Mouse (Mus musculus) c-Kit-positive CD71-positive TER-119-positive erythroid progenitor cells, embryonic 14.5 days (primary cell): ENCODE measurements around the gene Ubl4b.
A peak's percentile ranks its signal among the peaks of the same experiment; 100 is the strongest.

Source experiments
- DNase-seq: peaks from one replicate; pipeline ENCODE4 v3.0.0-alpha.2; 2013; ENCODE audit warnings: low spot score

Ubl4b gene

DNA sequence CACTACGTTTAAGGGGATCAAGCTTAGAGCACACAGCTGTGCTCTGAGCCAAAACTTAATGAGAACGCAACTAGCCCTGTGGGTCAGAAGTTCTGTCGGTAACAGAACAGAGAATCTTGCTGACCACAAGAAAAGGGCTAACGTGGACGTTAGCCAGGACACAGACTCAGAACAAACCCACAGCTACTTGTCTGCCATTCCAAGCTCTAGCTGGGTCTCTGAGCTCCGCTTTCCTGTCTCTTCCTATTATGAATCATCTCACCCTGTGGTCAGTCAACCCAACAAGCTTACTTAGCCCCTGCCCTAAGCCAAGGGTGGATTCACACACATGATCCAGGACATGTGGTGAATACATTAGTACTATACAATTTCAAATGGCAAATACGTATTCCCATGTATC is 12.9 kb upstream of the Ubl4b start:
- DNase-seq = no peak

DNA sequence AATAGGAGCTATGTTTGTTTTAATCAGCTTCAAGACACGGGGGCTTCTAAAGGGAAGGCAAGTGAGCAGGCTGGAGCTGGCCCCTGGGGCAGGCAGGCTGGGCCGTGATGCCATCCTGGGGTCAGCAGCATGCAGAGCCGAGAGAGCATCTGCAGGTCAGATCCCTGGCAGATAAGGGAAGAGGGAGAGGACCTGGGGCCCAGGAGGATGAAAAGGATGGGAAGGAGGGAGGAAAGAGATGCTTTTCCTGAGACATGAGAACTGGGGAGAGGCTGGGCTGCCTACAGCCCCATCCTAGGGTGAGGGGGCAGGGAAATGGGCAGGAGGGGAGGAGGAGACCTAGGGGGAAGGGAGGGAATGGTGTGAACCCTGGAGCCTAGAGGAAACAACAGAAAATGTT is 10.5 kb upstream of the Ubl4b start:
- DNase-seq = no peak

DNA sequence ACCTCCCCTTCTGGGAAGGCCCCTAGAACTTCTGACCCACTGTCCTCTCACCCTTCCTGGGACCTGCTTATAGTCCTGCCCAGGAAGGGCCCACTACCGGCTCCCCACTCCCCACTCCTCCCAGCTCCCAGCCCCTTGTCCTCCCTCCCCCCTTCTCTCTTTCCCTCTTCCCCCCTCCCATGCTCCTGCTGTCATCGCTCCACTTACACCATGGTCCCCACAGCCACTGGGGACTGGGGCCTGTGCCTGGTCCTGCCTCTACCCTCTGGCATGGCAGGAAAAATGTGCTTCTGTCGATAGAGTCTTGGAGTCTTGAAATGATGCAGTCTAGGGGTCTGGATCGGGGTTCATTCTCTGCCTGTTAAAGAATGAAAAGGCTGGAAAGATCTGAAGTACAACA is 9.0 kb upstream of the Ubl4b start:
- no peak for DNase-seq

DNA sequence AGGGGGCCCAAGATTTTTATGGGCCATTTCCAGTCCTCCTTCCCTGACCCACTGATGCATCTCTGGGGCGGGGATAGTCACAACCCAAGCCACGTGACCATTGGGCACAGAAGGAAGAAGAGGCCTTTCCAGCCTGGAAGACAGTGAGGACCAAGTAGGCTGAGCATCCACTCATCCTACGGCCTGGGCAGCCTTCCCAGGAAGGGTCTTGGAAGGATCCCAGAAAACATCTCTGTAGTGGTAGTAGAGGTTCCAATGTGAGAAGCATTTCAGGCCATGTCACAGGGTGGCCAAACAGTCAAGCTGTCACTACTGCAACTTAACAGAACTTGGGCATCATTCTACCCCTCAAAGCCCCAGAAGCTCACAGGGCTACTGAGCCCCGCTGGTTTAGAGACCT is 7.7 kb upstream of the Ubl4b start:
- DNase-seq = no peak

DNA sequence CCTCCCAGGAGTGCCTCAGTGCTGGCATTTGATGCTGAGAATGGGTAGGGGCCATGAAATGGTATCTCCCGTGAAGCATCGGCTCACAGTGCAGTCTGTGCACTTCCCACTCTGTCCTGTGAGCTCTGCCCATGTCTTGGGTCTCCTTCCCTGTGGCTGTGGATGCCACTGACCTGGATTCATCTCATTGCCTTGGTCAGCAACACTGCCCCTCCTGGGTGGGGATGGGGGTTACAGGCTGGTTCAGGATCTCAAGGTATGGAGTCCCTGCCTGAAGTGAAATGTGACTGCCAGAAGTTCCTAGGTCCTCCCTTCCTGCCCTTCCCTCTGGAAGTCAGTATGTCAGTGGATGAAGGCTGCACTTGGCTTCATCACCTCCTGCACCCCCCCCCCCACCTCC is 7.2 kb upstream of the Ubl4b start:
- DNase-seq = no peak

DNA sequence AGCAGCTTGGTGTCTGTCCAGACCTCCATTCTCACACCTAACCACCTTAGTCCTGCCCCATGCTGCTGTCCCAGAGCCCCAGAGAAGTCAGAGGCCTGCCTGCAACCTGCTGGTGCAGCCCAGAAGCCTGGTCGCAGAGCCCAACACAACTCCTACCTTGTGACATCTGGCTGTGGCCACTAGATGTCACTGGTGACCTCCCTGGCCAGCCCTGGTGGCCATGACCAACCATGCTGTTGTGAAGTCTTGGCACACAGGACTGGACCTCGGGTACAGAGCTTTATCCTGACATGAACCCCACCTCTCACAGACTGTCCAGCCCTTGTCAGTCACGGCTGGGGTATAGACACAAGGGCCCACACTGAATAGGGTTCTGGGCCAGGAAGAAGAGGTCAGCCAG is 4.3 kb upstream of the Ubl4b start:
- peak; percentile 27 for DNase-seq

DNA sequence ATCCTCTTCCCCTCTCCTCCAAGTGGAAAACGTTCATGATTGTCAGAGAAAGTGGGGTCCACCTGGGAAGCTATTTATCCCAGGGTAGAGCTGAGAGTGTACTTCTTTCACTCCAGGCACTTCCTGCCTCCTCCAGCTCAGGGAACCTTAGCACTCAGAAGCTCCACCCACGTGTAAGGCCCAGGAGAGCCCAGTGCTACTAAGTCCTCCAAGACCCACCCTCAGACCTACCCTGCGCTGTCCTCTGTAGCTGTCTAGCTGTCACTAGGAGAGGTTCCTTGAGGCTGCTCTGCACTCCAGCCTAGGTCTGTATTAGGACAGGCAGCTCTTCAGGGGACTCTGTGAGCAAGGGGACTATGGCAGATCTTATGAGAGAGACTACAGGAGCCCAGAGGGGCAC is 3.9 kb upstream of the Ubl4b start:
- DNase-seq = no peak

DNA sequence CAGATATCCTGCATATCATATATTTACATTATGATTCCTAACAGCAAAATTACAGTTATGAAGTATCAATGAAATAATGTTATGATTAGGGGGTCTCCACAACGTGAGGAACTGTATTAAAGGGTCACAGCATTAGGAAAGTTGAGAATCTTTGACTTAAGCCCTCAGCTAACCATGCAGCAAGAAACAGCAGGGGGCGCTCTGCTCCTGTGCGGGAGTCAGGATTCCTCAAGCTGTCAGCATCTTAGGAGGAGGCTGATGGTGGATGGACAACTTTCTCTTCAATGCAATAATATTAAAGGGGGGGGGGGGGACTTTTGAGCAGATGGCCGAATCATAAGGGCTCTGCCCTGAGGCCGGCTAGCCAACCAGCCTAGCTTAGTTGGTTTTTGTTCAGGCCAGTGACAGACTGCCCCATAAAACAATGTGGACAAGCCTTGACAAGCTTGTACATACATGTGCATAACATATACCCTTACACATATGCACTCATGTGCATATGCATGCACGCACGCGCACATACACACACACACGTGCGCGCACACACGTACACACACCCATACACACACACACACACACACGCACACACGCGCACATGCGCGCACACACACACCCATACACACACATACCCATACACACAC is 4.3 kb downstream of the Ubl4b start:
- DNase-seq = peak; percentile 42

DNA sequence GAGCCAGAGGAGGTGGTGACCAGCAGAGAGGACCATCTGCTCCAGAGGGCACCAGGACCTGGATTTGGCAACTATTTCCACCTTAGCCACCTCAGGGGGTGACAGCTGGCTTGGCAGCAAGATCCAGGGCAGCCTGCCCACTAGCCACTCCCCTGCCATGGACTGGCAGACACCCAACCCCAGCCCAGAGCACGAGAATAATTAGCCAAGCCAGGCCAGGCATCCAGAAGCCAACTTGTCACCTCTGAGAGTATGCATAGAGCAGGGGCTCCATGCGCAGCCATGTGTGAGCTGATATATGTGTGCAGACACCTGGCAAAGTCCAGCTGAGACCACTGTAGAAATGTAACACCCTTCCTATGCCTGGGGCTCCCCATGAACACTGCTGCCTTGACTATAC is 7.9 kb downstream of the Ubl4b start:
- no peak for DNase-seq

DNA sequence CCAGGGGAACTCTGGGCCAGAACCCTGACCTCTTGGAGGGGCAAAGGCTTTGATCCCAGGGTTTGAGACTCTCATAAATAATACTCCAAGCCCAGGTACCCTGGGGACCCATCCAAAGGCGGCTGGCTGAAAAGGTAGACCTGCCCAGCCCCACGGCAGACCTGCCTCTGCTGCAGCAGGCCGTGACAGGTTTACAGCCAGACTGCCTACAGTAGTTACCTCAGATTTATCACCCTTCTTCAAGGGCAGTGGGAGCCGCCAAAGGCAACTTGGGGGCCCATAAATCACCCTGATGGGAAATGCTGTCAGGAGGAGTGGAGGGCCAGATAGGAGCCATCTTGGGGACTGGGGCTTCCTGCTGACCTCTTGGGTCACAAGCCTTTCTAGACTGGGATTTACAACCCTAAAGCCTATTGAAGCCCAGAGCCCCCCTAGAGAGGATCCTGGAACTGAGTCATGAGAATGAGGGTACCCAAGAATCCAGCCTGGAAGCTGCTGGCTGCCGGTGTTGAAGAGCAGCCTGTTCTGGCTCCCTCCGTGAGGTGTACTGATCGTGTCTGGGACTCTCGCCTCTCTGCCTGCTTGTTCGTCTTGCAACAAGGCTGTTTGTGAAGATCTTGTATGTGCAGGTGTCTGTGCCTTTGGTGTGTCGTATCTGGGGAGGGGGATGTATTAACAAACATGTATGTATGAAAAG is 9.0 kb downstream of the Ubl4b start:
- DNase-seq = no peak

DNA sequence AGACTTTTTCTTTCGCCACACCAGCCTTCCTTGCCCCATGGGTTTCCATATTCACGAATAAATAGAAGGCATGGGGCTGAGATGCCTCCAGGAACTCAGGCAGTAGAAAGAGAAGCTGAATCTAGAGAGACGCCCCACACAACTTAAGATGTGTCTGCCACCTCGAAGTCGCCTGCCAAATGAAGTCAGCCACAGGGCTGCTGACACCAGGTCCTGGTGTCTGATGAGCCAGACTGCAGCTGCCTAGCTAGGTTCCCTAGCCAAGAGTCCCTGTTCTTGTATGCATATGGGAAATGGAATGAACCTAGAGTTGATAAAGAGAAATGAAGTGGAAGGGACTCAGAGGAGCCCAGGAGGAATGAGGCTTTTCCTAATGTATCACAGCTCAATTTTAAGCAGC is 9.6 kb downstream of the Ubl4b start:
- DNase-seq = no peak

DNA sequence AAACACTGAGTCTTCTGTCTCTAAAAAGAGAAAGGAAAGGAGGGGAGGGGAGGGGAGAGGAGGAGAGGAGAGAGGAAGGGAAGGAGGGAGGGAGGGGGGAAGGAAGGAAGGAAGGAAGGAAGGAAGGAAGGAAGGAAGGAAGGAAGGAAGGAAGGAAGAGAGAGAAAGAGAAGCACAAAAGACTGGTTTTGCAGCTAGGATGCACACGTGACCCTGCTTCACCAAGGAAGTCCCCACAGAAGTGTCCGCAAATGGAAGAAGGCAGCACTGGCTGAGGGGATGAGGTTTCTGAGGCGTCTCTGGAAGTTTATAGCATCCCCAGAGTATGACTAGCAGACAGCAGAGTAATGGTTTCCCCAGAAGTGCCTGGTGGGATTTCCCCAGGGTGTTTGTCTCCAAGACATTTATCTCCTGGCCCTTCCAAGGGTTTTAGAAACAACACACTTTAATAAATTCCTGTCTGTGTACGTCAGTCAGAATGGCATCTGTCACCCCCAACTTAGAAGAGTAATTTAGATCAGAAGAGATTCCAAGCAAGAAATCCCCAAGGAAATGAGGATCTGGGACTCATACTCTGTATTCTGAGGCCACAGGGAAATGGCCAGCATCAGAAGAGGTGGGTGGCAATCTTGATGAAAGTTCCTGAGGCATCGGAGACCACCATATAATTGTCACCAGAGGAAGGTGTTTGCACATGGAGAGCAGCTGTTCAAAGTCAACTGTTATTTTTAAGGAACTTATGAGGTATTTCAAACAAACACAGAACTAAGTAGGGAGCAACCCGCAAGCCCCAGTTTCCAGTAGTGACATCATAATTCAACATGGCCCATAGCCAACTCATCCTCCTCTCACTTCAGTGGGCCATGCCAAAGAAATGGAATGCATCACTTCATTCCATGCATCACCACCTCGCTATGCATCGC is 11.5 kb downstream of the Ubl4b start:
- no peak for DNase-seq

DNA sequence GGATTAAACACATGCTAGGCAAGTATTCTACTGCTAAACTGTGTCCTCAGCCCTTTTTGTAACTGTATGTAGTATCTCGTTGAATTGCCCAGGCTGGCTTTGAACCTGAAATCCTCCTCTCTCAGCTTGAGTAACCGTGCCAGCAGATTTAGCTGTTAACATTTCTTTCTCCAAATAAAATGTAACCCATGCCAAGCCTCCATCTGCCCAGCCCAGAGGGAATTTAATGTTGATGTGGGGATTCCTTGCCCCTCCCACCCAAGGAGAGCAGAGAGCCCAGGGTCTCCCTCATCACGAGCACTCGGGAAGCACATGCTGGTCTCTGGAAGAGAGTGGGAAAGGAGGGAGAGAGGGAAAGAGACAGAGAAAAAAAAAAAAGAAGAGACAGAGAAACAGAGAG is 12.3 kb downstream of the Ubl4b start:
- DNase-seq = no peak

DNA sequence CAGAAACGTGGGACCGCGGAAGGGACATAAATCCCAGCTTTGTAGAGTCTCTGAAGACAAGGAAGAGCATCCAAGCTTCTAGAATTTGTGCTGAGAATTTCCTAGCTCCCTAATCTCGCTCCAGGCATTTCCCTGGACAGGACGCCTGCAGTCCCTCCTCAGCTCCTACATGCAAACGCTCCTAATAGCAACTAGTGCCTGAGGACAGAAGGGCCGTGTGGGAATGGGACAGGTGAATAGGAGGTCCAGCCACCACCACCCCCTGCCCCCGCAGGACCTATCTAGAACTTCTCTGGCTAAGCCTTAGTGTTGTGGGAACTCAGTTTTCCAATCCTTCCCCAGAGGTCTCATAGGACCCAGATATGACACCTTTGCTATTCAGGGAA is 17.4 kb downstream of the Ubl4b start:
- no peak for DNase-seq

DNA sequence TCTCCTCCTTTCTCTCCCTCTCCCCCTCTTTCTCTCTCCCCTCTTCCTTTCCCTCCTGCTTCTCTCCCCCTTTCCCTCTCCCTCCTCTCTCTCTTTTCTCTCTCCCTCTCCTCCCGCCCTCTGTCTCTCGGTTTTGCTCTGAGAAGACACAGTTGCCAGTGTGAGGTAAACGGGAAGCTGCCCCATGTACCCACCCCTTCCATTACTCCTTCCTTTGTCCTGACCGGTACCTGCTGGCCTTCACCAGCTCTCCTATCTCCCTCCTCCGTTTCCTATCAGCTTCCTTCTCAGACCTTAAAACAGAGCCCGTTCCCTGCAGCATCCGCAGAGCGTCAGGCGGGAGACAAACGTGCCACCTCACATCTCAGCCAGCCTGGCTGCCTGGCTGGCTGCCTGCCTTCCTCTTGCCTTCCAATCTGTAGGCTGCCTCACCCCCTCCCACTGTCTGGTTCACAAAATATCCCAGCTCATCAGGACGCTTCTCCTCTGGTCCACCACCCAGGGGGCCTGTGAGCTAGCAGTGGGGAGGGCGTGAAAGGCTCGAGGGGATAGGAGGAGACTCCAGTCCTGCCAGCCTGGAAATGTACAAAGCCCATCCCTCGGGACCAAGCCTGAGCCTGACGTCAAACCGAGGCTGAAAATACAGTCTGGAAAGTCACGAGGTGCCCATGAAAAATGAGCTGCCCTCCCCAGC is 17.9 kb downstream of the Ubl4b start:
- no peak for DNase-seq

DNA sequence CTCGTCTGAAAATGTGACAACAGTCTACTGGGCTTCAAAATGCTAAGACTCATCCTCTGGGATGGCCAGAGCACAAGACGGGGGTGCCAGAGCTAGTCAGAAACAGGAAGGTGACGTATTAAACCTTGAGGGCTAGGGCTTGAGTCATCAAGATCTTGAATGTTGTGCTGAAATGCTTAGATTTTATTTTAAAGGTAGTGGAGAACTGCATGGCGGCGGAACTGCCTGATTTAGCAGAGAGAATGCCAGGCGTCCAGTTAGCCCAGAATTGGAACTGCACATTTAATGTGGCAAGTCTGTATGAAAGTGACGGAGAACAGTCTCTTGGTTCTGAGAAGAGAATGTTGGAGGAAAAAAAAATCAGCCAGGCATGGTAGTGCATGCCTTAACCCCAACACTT is 19.9 kb downstream of the Ubl4b start:
- no peak for DNase-seq

DNA sequence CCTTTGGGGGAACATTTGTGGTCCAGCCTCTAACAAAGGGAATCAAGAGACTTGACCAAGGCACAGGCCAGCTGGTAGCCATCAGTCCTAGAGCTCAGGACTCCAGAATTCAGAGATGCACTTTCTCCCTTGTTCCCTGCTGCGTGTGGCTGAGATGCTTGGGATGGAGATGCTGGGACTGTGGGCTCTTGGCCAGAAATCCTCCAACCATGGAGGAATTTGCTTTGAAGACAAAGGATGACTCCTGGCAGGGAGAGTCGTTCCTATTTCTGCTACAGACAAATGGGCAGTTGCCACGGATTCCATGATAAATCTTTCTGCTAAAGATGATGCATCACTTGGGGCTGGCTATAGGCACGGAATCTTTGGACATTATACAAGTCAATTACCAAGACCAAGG is 21.3 kb downstream of the Ubl4b start:
- no peak for DNase-seq

DNA sequence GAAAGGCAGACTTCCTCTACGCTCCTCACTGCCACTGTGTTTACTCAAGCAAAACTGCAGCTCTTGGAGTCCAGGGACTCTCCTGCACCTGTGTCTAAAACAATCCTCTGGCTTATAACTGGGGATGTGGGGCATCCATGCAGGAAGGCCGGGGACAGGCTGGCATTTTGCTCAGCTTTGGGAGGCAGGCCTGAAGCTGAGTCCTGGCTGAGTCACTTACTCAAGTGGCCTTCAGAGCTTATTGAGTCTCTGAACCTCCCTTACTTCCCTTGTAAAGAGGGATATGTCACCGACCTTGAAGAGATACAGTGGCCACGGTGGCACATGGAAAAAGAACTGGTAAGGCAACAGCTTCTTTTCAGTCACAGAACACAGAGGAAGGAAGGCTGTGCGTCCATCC is 24.3 kb downstream of the Ubl4b start:
- no peak for DNase-seq

DNA sequence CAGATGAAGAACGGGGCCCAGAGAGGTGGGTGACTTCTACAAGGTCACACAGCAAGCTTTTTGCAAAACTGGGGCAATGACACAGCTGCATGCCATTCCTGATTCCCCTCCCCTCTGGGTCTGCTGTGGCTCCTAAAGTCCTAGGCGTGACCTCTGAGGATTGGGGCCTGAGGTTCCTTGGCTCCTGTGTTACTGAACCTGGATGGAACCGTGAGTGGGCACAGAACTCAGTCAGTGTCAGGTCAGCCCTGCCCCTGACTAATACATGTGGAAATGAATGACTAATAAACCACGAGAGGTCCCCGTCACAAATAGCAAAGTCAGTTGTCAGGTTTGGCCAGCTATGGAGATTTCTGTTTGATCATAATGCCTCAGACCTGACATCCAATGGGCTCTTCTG is 25.7 kb downstream of the Ubl4b start:
- DNase-seq = no peak

DNA sequence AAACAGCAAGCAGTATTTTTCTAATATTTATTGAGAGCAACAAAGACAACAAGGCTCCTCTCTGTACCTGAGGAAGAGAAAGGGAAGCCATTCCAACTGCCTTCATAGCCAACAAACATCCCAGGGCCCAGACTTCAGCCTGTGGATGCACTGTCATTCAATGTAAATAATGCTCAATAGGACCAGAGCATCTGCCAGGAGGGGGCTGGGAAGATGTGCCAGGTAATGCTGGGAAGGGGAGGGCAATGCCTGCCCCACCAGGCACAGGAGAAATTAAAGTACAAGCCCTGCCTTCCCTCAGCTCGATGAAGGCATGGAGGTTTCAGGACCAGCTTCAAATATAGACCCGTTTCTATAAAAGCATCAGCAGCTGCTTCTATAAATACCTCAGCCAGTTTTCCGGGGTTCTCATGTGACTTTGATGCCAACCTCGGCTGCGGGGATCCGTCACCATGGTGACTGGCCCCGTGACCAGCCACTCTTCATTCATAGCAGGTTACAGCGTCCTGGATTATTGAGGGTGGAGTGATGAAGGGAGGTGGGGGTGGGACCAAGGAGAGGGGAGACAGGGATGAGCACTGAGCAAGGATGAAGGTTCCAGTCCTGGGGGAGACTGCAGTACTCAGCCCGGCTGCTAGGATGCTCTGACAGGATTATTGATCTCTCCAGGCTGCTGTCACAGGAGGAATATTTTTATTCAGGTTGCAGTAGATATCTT is 26.3 kb downstream of the Ubl4b start:
- no peak for DNase-seq

DNA sequence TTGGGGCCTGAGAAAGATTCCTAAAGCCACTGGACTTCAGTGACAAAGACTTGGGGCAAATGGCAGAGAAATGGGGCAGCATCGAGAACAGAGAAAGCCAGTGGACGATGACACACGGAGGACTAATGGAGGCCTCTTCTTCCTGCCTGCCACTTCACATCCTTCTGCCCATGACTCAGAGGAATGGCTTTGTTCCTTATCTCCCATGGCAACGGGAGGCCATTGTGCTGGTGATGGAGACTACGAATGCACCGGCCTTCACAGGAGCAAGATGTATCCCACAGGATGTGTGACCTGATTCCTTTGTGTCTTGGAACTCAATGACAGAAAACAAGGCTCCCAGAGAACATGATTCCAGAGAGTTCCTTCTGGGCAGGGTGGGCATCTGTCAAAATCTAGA is 30.3 kb downstream of the Ubl4b start:
- no peak for DNase-seq

DNA sequence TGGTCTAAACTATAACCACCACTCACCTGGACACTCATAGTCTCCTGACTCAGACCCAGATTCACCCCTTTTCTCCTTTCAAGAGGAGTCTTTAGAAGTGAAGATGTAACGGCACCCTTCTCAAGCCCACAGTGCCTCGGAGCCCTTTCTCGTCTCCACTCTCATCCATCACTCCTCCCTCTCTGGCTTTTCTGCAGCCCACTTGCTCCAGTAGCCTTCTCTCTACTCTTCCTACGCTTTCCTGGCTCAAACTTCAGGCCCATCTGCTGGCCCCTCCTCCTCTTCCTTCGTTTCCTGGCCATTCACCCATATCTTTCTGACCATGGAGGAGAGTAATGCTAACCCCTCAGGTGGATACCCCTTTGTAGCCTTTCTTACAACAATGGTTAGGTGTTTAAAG is 33.9 kb downstream of the Ubl4b start:
- no peak for DNase-seq
